Mouse (Mus musculus): ENCODE data around the gene Zfp993.
"Not testable (repeated sequence)": the region's sequence is repeated elsewhere in the genome, so short reads cannot be mapped to it uniquely, and the experiment has no call there.

- TF ChIP-seq POLR2AphosphoS2 (IDR thresholded peaks at IDR 0.05; ENCODE audit: insufficient read length, low read depth); POLR2A (IDR thresholded peaks at IDR 0.05; ENCODE audit: insufficient read length, low read depth); TCF3 (IDR thresholded peaks at IDR 0.05; ENCODE audit: insufficient read length, low read depth); MYOD1 (IDR thresholded peaks at IDR 0.05; ENCODE audit: control insufficient read depth in 1 of 3, insufficient read length in 2 of 3, low read depth in 2 of 3); TCF12 (IDR thresholded peaks at IDR 0.05; ENCODE audit: insufficient read depth, poor library complexity, severe bottlenecking); CEBPB (IDR thresholded peaks at IDR 0.05; ENCODE audit: insufficient read depth, poor library complexity, severe bottlenecking); USF1 (IDR thresholded peaks at IDR 0.05; ENCODE audit: low read depth); E2F4 (IDR thresholded peaks at IDR 0.05; ENCODE audit: insufficient read depth); REST (IDR thresholded peaks at IDR 0.05; ENCODE audit: insufficient read depth, insufficient read length); MAX (IDR thresholded peaks at IDR 0.05; ENCODE audit: low read depth); SRF (IDR thresholded peaks at IDR 0.05; ENCODE audit: control insufficient read depth, insufficient read length, low read depth): not testable (repeated sequence)
These were observed 38.9 kb downstream of the Zfp993 start for GRCm38 (mm10) chr4:146649641-146650040.
